Mouse (Mus musculus): ENCODE results near the gene Mtfp1. TPM values are rescaled to one million over a fixed set of nuclear protein-coding genes. Genes with fewer than 3 reads are reported as not detected.
"Not testable (repeated sequence)": the region's sequence is repeated elsewhere in the genome, so short reads cannot be mapped to it uniquely, and the experiment has no call there.

The Mtfp1 gene
- polyA plus RNA-seq, 1 experiment from 2014 or later: 21.2 TPM

DNA sequence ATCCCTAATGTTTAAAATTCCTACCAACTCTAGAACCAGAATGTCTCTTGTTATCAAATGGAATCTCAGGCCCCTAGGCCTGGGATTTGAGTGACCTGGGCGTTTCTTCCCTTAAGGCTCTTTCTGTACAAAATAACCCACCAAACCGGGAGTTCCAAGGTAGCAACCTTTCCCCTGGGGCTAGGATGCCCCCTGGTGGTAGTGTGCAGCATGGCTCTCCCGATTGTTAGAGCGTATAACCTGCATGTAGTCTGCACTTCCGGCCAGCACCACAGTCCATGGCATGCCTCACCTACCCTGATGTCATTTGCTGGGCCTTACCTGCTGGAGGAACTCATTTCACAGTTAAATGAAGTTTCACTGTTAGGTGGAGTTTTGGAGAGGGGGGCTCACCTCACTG is 28.7 kb upstream of the Mtfp1 start:
- no peak overlapping the region for H3K4me3 ChIP-seq
- no peak overlapping the region for H3K27ac ChIP-seq (ENCODE audit: poor library complexity, severe bottlenecking)
- peaks cover 19% of the 10 kb centered on the region for H3K9me3 ChIP-seq (replicated peaks)
- no peak overlapping the region for H3K4me2 ChIP-seq
- ATAC-seq (ENCODE audit: insufficient number of reproducible peaks, low FRiP score): no peak
- no peak overlapping the region for H3K9ac ChIP-seq
- peaks cover 14% of the 10 kb centered on the region for H3K4me1 ChIP-seq (replicated peaks)
- no peaks in the 10 kb centered on the region for H3K36me3 ChIP-seq
- H3K27me3 ChIP-seq (replicated peaks): peaks cover 8% of the 10 kb centered on the region; the same call in 1 of the 2 replicates
- WGBS: 52% methylated on average over 5 of the region's 5 CpGs

GRCm38 (mm10) chr11:4122742-4123579 is 27.7 kb upstream of the Mtfp1 start, which contains the start of gene Sec14l2:
Gene Sec14l2 (minus strand): TSS chr11:4123415.
- Histone ChIP-seq H3K4me1 (replicated peaks) (peaks cover 22% of the 10 kb centered on the region), H3K27ac (ENCODE audit: poor library complexity, severe bottlenecking) (no peak within 1 kb of the TSS), H3K9me3 (replicated peaks) (peaks cover 19% of the 10 kb centered on the region), H3K4me2 (no peak within 1 kb of the TSS), H3K9ac (no peak within 1 kb of the TSS), H3K4me3 (no peak within 1 kb of the TSS), H3K36me3 (no peaks in the 10 kb centered on the region), H3K27me3 (replicated peaks) (peaks cover 9% of the 10 kb centered on the region; the same call in 1 of the 2 replicates)
- ATAC-seq (ENCODE audit: insufficient number of reproducible peaks, low FRiP score): no peak
- 68% methylated on average over 10 of the region's 10 CpGs for WGBS

DNA sequence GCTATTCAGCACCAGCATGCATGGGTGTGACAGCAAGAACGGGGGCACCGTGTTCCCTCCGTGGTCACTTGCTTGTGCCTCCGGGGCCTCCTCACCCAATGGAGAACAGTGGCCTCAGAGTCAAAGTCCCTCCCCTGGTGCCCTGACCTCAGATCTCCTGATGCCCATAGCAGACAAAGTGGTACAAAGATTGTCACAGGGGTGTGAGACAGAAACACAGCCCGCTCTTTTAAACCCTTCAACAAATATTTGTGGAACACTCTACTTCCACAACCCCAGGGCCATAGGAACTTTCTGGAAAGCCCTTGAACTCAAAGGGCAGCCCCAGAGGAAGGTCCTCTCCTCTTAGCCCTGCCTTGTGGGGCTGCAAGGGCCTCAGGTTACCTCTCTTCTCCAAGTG is 27.0 kb upstream of the Mtfp1 start:
- 77% methylated on average over 5 of the region's 5 CpGs for WGBS
- H3K4me3 ChIP-seq: no peak overlapping the region
- no peak overlapping the region for H3K27ac ChIP-seq (ENCODE audit: poor library complexity, severe bottlenecking)
- peaks cover 15% of the 10 kb centered on the region for H3K27me3 ChIP-seq (replicated peaks)
- no peak overlapping the region for H3K4me2 ChIP-seq
- peaks cover 19% of the 10 kb centered on the region for H3K9me3 ChIP-seq (replicated peaks)
- peaks cover 30% of the 10 kb centered on the region for H3K4me1 ChIP-seq (replicated peaks)
- no peak overlapping the region for H3K9ac ChIP-seq
- ATAC-seq (ENCODE audit: insufficient number of reproducible peaks, low FRiP score): no peak
- H3K36me3 ChIP-seq: no peaks in the 10 kb centered on the region

- no peak overlapping the region for H3K4me2 ChIP-seq
- H3K4me1 ChIP-seq (replicated peaks): peaks cover 35% of the 10 kb centered on the region
- peaks cover 16% of the 10 kb centered on the region for H3K9me3 ChIP-seq (replicated peaks)
- peaks cover 20% of the 10 kb centered on the region for H3K27me3 ChIP-seq (replicated peaks)
- ATAC-seq (ENCODE audit: insufficient number of reproducible peaks, low FRiP score): no peak
- no peak overlapping the region for H3K9ac ChIP-seq
- no peaks in the 10 kb centered on the region for H3K36me3 ChIP-seq
- H3K27ac ChIP-seq (ENCODE audit: poor library complexity, severe bottlenecking): no peak overlapping the region
- 79% methylated on average over 3 of the region's 3 CpGs for WGBS
- H3K4me3 ChIP-seq: no peak overlapping the region
Observed at GRCm38 (mm10) chr11:4121691-4122090, 26.4 kb upstream of the Mtfp1 start.

- 16% methylated on average over 5 of the region's 5 CpGs for WGBS
Observed at GRCm38 (mm10) chr11:4119635-4120034, 24.4 kb upstream of the Mtfp1 start.

GRCm38 (mm10) chr11:4118081-4118921 is 23.1 kb upstream of the Mtfp1 start:
- Histone ChIP-seq H3K27me3 (replicated peaks) (peaks cover 28% of the 10 kb centered on the region), H3K9me3 (replicated peaks) (no peaks in the 10 kb centered on the region), H3K4me1 (replicated peaks) (peaks cover 37% of the 10 kb centered on the region), H3K4me2 (peak overlapping the region; percentile 96), H3K4me3 (peak overlapping the region; percentile 56), H3K36me3 (no peaks in the 10 kb centered on the region), H3K9ac (peak overlapping the region; percentile 66), H3K27ac (ENCODE audit: poor library complexity, severe bottlenecking) (no peak overlapping the region)
- ATAC-seq (ENCODE audit: insufficient number of reproducible peaks, low FRiP score): peak; percentile 28
- WGBS: 2% methylated on average over 41 of the region's 41 CpGs

More at GRCm38 (mm10) chr11:4119635-4120034, 24.4 kb upstream of the Mtfp1 start:
- Histone ChIP-seq H3K9me3 (replicated peaks) (no peaks in the 10 kb centered on the region), H3K4me3 (no peak overlapping the region), H3K4me1 (replicated peaks) (peaks cover 37% of the 10 kb centered on the region), H3K4me2 (no peak overlapping the region), H3K27me3 (replicated peaks) (peaks cover 28% of the 10 kb centered on the region), H3K9ac (no peak overlapping the region), H3K36me3 (no peaks in the 10 kb centered on the region), H3K27ac (ENCODE audit: poor library complexity, severe bottlenecking) (no peak overlapping the region)
- ATAC-seq (ENCODE audit: insufficient number of reproducible peaks, low FRiP score): no peak

- peaks cover 37% of the 10 kb centered on the region for H3K4me1 ChIP-seq (replicated peaks)
Observed at GRCm38 (mm10) chr11:4117372-4118071, 22.3 kb upstream of the Mtfp1 start.

DNA sequence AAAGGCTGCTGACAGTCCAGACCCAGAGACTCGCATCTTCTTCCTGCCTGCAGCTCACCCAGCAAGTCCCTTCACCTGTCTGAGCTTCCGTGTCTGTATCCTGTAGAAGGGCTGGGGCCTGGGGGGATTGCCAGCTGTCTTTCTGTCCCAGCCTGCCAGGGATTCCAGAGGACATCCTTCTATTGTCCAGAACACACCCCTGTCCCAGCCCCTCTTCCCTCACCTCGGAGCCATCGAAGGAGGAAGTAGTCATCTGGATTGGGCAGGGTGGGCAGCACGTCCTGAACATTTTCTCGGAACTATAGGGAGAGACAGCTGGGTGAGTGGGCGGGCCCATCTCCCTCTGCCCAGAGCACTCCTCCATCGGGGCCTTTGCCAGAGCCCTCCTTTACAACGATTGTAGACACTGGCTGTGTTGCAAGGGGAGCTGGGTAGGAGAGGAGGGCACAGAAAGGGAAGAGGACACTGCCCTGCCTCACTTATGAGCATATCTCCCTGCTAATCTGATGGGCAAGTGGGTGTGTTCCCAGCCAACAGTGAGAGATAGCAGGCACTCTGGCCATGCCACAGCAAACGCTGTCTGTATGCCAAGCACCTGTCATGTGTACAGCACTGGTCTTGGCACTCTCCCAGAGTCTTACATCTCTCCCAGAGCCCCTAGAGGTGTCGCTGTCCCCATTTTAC is 21.4 kb upstream of the Mtfp1 start:
- no peak overlapping the region for H3K4me2 ChIP-seq
- no peak overlapping the region for H3K9ac ChIP-seq
- no peak overlapping the region for H3K27ac ChIP-seq (ENCODE audit: poor library complexity, severe bottlenecking)
- peaks cover 28% of the 10 kb centered on the region for H3K27me3 ChIP-seq (replicated peaks)
- peaks cover 37% of the 10 kb centered on the region for H3K4me1 ChIP-seq (replicated peaks)
- H3K36me3 ChIP-seq: no peaks in the 10 kb centered on the region
- no peak for ATAC-seq (ENCODE audit: insufficient number of reproducible peaks, low FRiP score)
- H3K4me3 ChIP-seq: no peak overlapping the region
- H3K9me3 ChIP-seq (replicated peaks): no peaks in the 10 kb centered on the region
- 57% methylated on average over 11 of the region's 11 CpGs for WGBS

More at GRCm38 (mm10) chr11:4117372-4118071, 22.3 kb upstream of the Mtfp1 start:
- Histone ChIP-seq H3K4me2 (peak overlapping the region; percentile 96), H3K9ac (peak overlapping the region; percentile 66; the same call in 1 of the 2 replicates), H3K27me3 (replicated peaks) (peaks cover 28% of the 10 kb centered on the region), H3K4me3 (peak overlapping the region; percentile 56), H3K36me3 (no peaks in the 10 kb centered on the region), H3K9me3 (replicated peaks) (no peaks in the 10 kb centered on the region), H3K27ac (ENCODE audit: poor library complexity, severe bottlenecking) (no peak overlapping the region)
- ATAC-seq (ENCODE audit: insufficient number of reproducible peaks, low FRiP score): no peak
- WGBS: 16% methylated on average over 3 of the region's 3 CpGs

GRCm38 (mm10) chr11:4115407-4115806 is 20.2 kb upstream of the Mtfp1 start:
- Histone ChIP-seq H3K4me3 (no peak overlapping the region), H3K9me3 (replicated peaks) (no peaks in the 10 kb centered on the region), H3K27me3 (replicated peaks) (peaks cover 28% of the 10 kb centered on the region), H3K4me1 (replicated peaks) (peaks cover 37% of the 10 kb centered on the region), H3K4me2 (no peak overlapping the region), H3K36me3 (no peaks in the 10 kb centered on the region), H3K27ac (ENCODE audit: poor library complexity, severe bottlenecking) (no peak overlapping the region), H3K9ac (no peak overlapping the region)
- WGBS: 87% methylated on average over 4 of the region's 4 CpGs
- ATAC-seq (ENCODE audit: insufficient number of reproducible peaks, low FRiP score): no peak

GRCm38 (mm10) chr11:4114541-4114940 is 19.3 kb upstream of the Mtfp1 start:
- not testable (repeated sequence) for H3K9ac ChIP-seq; ATAC-seq (ENCODE audit: insufficient number of reproducible peaks, low FRiP score); H3K4me2 ChIP-seq; H3K27ac ChIP-seq (ENCODE audit: poor library complexity, severe bottlenecking); H3K4me3 ChIP-seq; H3K9me3 ChIP-seq (replicated peaks); H3K36me3 ChIP-seq
- Histone ChIP-seq H3K4me1 (replicated peaks) (peaks cover 29% of the 10 kb centered on the region), H3K27me3 (replicated peaks) (peaks cover 27% of the 10 kb centered on the region)
- 75% methylated on average over 6 of the region's 6 CpGs for WGBS

Data from heart, embryonic 12.5 days (tissue).